Mouse (Mus musculus) CH12.LX (cell line): ENCODE results near the gene Lrig1.

Experiments
- CHD2 ChIP-seq: IDR thresholded peaks from 2 replicates; pipeline ENCODE4 v1.6.1; 2011; ENCODE audit warnings: low read length, improper control_type of control experiment
- CTCF ChIP-seq, 2 experiments: IDR thresholded peaks in 1 of 2; conservative IDR thresholded peaks in 1 of 2; 2 replicates each; pipeline ENCODE4 v1.5.1; 2011 to 2012; ENCODE audit warnings: low read depth in 2 of 2, low read length in 2 of 2, improper control_type of control experiment in 1 of 2, inconsistent platforms in 1 of 2, mild to moderate bottlenecking in 1 of 2, moderate library complexity in 1 of 2
- GABPA ChIP-seq: IDR thresholded peaks from 2 replicates; pipeline ENCODE4 v1.6.1; 2012; ENCODE audit warnings: low read depth, low read length, improper control_type of control experiment, inconsistent platforms; ENCODE audit not compliant: insufficient replicate concordance
- JUND ChIP-seq: conservative IDR thresholded peaks from 2 replicates; pipeline ENCODE4 v1.6.1; 2011; ENCODE audit warnings: low read depth, low read length, improper control_type of control experiment
- KAT2A ChIP-seq: IDR thresholded peaks from 2 replicates; pipeline ENCODE4 v1.6.1; 2012; ENCODE audit warnings: low read length, improper control_type of control experiment, inconsistent platforms; ENCODE audit not compliant: insufficient replicate concordance
- MAFK ChIP-seq: IDR thresholded peaks from 2 replicates; pipeline ENCODE4 v1.6.1; 2011; ENCODE audit warnings: low read length, improper control_type of control experiment; ENCODE audit not compliant: insufficient replicate concordance
- POLR2A ChIP-seq: IDR thresholded peaks from 2 replicates; pipeline ENCODE4 v1.6.1; 2011; ENCODE audit warnings: low read depth, mild to moderate bottlenecking, improper control_type of control experiment, low read length
- POLR2AphosphoS2 ChIP-seq: IDR thresholded peaks from 2 replicates; pipeline ENCODE4 v1.6.1; 2011; ENCODE audit warnings: low read depth, low read length, improper control_type of control experiment
- SMC3 ChIP-seq: IDR thresholded peaks from 2 replicates; pipeline ENCODE4 v1.6.1; 2011; ENCODE audit warnings: low read depth, low read length, improper control_type of control experiment
- UBTF ChIP-seq: IDR thresholded peaks from 2 replicates; pipeline ENCODE4 v1.6.1; 2012; ENCODE audit warnings: low read depth, mild to moderate bottlenecking, inconsistent platforms, low read length, improper control_type of control experiment, moderate library complexity
- USF1 ChIP-seq: IDR thresholded peaks from 2 replicates; pipeline ENCODE4 v1.6.1; 2014; ENCODE audit warnings: low read depth, mild to moderate bottlenecking, inconsistent platforms, low read length, improper control_type of control experiment

- TF ChIP-seq CTCF (conservative IDR thresholded peaks at IDR 0.05 in 1 of 2, IDR thresholded peaks at IDR 0.05 in 1 of 2; ENCODE audit: low read depth in 2 of 2, low read length in 2 of 2) (no peak), MAFK (no peak), CHD2 (no peak), POLR2A (no peak), UBTF (no peak), USF1 (no peak), JUND (no peak), KAT2A (no peak), POLR2AphosphoS2 (no peak), GABPA (no peak), SMC3 (no peak)
These were observed 101.5 kb downstream of the Lrig1 start for GRCm38 (mm10) chr6:94598421-94598820.
